Mouse (Mus musculus) E14TG2a.4 (cell line): ENCODE measurements around the gene Slc13a2.

Experiments
- CTCF ChIP-seq: conservative IDR thresholded peaks from 2 replicates; pipeline ENCODE4 v1.5.1; 2014; ENCODE audit warnings: low read length
- NANOG ChIP-seq: IDR thresholded peaks from 2 replicates; pipeline ENCODE4 v1.6.1; 2014; ENCODE audit warnings: borderline replicate concordance, low read length, mixed read lengths

DNA sequence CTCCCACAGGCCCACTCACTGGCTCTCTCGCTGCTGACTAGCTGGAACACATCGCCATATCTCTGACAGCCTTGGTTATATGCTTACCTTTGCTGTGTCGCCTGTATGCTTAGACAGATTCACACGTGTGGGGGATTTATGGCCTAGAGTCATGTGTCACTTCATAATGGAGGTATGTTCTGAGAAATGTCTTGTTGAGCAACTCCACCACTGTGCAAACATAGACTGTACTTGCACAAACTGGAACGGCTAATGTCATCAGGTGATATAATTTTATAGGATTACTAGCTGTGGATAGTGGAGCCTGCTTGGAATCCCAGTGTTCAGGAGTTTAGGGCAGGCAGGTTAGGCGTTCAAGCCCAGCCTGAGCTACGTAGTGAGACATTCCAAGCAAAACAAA lies 15.2 kb upstream of the Slc13a2 start:
- TF ChIP-seq CTCF (no peak), NANOG (no peak)
